Mouse (Mus musculus) hindbrain, embryonic 13.5 days (tissue): ENCODE data around the gene Map1b. TPM values are rescaled to one million over a fixed set of nuclear protein-coding genes. Genes with fewer than 3 reads are reported as not detected.

Experiments used
- ATAC-seq: fragments of 200-750 bp; cut with Nextera tagmentation; 2 replicates; pipeline ENCODE4 v1.8.0; 2017; ENCODE audit warnings: moderate TSS enrichment; ENCODE audit not compliant: low FRiP score
- H3K27ac ChIP-seq: fragments of 300-500 bp; sonication (generic); 2 replicates; pipeline ENCODE4 v1.5.1; 2015; ENCODE audit warnings: inconsistent platforms, mild to moderate bottlenecking, moderate library complexity
- H3K27me3 ChIP-seq: fragments of 300-500 bp; sonication (generic); 2 replicates; pipeline ENCODE4 v1.6.1; 2015; ENCODE audit warnings: mild to moderate bottlenecking, inconsistent platforms
- H3K36me3 ChIP-seq: fragments of 300-500 bp; sonication (generic); 2 replicates; pipeline ENCODE4 v1.6.1; 2015; ENCODE audit warnings: mild to moderate bottlenecking, inconsistent platforms
- H3K4me1 ChIP-seq: fragments of 300-500 bp; sonication (generic); replicated peaks from 2 replicates; pipeline ENCODE4 v1.6.1; 2015; ENCODE audit warnings: inconsistent platforms
- H3K4me2 ChIP-seq: fragments of 300-500 bp; sonication (generic); 2 replicates; pipeline ENCODE4 v1.6.1; 2015; ENCODE audit warnings: inconsistent platforms, mild to moderate bottlenecking, moderate library complexity
- H3K4me3 ChIP-seq: fragments of 300-500 bp; sonication (generic); 2 replicates; pipeline ENCODE4 v1.5.1; 2015; ENCODE audit warnings: mild to moderate bottlenecking, inconsistent platforms
- H3K9ac ChIP-seq: fragments of 300-500 bp; sonication (generic); 2 replicates; pipeline ENCODE4 v1.6.1; 2015; ENCODE audit warnings: mild to moderate bottlenecking, inconsistent platforms
- H3K9me3 ChIP-seq: fragments of 300-500 bp; sonication (generic); 2 replicates; pipeline ENCODE4 v1.6.1; 2016; ENCODE audit warnings: inconsistent platforms
- WGBS: fragments of 180-500 bp; shearing (Covaris S2); methylation state at CpG from one replicate; pipeline ENCODE4 v1.1.7; 2015; 5-methylcytosine and 5-hydroxymethylcytosine counted together
- polyA plus RNA-seq: library from polyadenylated mRNA; unstranded; fragments of >200 nt; fragmentation: Nextera tagmentation; extraction: Ambion mirVana; gene quantifications from 2 replicates; pipeline ENCODE4 v1.2.1, GENCODE M21; 2015

The Map1b gene
- polyA plus RNA-seq, 1 experiment from 2014 or later: 2,103 TPM

- H3K4me2 ChIP-seq: peak overlapping the region; percentile 33
- H3K27me3 ChIP-seq: no peaks in the 10 kb centered on the region
- H3K9ac ChIP-seq: peak overlapping the region; percentile 56
- ATAC-seq: peak; percentile 65
- no peak overlapping the region for H3K4me3 ChIP-seq
- H3K27ac ChIP-seq: peak overlapping the region; percentile 85
- H3K36me3 ChIP-seq: peaks cover 25% of the 10 kb centered on the region
- peaks cover 62% of the 10 kb centered on the region for H3K4me1 ChIP-seq
- WGBS: 0% methylated on average over 6 of the region's 6 CpGs
- H3K9me3 ChIP-seq: no peaks in the 10 kb centered on the region
Observed at GRCm38 (mm10) chr13:99475488-99475887, 40.9 kb downstream of the Map1b start.

GRCm38 (mm10) chr13:99475033-99475432 is 41.3 kb downstream of the Map1b start:
- 6% methylated on average over 5 of the region's 5 CpGs for WGBS
- Histone ChIP-seq H3K4me1 (peaks cover 65% of the 10 kb centered on the region), H3K4me3 (no peak overlapping the region), H3K36me3 (peaks cover 25% of the 10 kb centered on the region), H3K4me2 (peak overlapping the region; percentile 33), H3K9ac (peak overlapping the region; percentile 56; the same call in 1 of the 2 replicates), H3K27me3 (no peaks in the 10 kb centered on the region), H3K27ac (peak overlapping the region; percentile 85), H3K9me3 (no peaks in the 10 kb centered on the region)
- ATAC-seq: no peak

- H3K27me3 ChIP-seq: no peaks in the 10 kb centered on the region
- H3K4me1 ChIP-seq: peaks cover 69% of the 10 kb centered on the region
- no peak overlapping the region for H3K9ac ChIP-seq
- no peak overlapping the region for H3K4me3 ChIP-seq
- ATAC-seq: no peak
- H3K27ac ChIP-seq: 0 out of 2 replicates have a peak overlapping the region, but pooled peaks have one; percentile 36
- H3K36me3 ChIP-seq: peaks cover 17% of the 10 kb centered on the region; the same call in 1 of the 2 replicates
- no peak overlapping the region for H3K4me2 ChIP-seq
- no peaks in the 10 kb centered on the region for H3K9me3 ChIP-seq
- 51% methylated on average over 7 of the region's 7 CpGs for WGBS
Observed at GRCm38 (mm10) chr13:99474108-99474507, 42.2 kb downstream of the Map1b start.

- no peaks in the 10 kb centered on the region for H3K9me3 ChIP-seq
- H3K27me3 ChIP-seq: no peaks in the 10 kb centered on the region
- 95% methylated on average over 9 of the region's 9 CpGs for WGBS
- no peak overlapping the region for H3K4me2 ChIP-seq
- H3K9ac ChIP-seq: no peak overlapping the region
- H3K36me3 ChIP-seq: peaks cover 11% of the 10 kb centered on the region; the same call in 1 of the 2 replicates
- H3K27ac ChIP-seq: 0 out of 2 replicates have a peak overlapping the region, but pooled peaks have one; percentile 18
- peaks cover 76% of the 10 kb centered on the region for H3K4me1 ChIP-seq
- ATAC-seq: no peak
- no peak overlapping the region for H3K4me3 ChIP-seq
Observed at GRCm38 (mm10) chr13:99472028-99472427, 44.3 kb downstream of the Map1b start.

- no peak overlapping the region for H3K4me3 ChIP-seq
- WGBS: 28% methylated on average over 7 of the region's 7 CpGs
- H3K27ac ChIP-seq: 0 out of 2 replicates have a peak overlapping the region, but pooled peaks have one; percentile 1
- no peaks in the 10 kb centered on the region for H3K27me3 ChIP-seq
- H3K4me2 ChIP-seq: no peak overlapping the region
- no peak overlapping the region; the same call in 1 of the 2 replicates for H3K9ac ChIP-seq
- no peak for ATAC-seq
- H3K36me3 ChIP-seq: peaks cover 7% of the 10 kb centered on the region; the same call in 1 of the 2 replicates
- no peaks in the 10 kb centered on the region for H3K9me3 ChIP-seq
- peaks cover 72% of the 10 kb centered on the region for H3K4me1 ChIP-seq
Observed at GRCm38 (mm10) chr13:99470084-99470483, 46.3 kb downstream of the Map1b start.

GRCm38 (mm10) chr13:99468267-99468666 is 48.1 kb downstream of the Map1b start:
- Histone ChIP-seq H3K4me2 (no peak overlapping the region), H3K4me1 (peaks cover 69% of the 10 kb centered on the region)

GRCm38 (mm10) chr13:99466811-99467315 is 49.5 kb downstream of the Map1b start:
- peaks cover 64% of the 10 kb centered on the region for H3K4me1 ChIP-seq
- no peak overlapping the region for H3K9ac ChIP-seq
- no peak overlapping the region for H3K27ac ChIP-seq
- H3K9me3 ChIP-seq: no peaks in the 10 kb centered on the region
- no peak overlapping the region for H3K4me2 ChIP-seq
- peaks cover 14% of the 10 kb centered on the region for H3K36me3 ChIP-seq
- H3K27me3 ChIP-seq: no peaks in the 10 kb centered on the region
- ATAC-seq: no peak
- H3K4me3 ChIP-seq: no peak overlapping the region
- 35% methylated on average over 6 of the region's 6 CpGs for WGBS

More at GRCm38 (mm10) chr13:99468267-99468666, 48.1 kb downstream of the Map1b start:
- no peak for ATAC-seq
- Histone ChIP-seq H3K36me3 (peaks cover 10% of the 10 kb centered on the region; the same call in 1 of the 2 replicates), H3K9me3 (no peaks in the 10 kb centered on the region), H3K27ac (no peak overlapping the region), H3K9ac (no peak overlapping the region), H3K27me3 (no peaks in the 10 kb centered on the region), H3K4me3 (no peak overlapping the region)
- 64% methylated on average over 2 of the region's 2 CpGs for WGBS

- Histone ChIP-seq H3K27ac (no peak overlapping the region), H3K36me3 (peaks cover 16% of the 10 kb centered on the region), H3K27me3 (no peaks in the 10 kb centered on the region), H3K4me1 (peaks cover 67% of the 10 kb centered on the region), H3K9ac (no peak overlapping the region), H3K4me3 (no peak overlapping the region), H3K9me3 (no peaks in the 10 kb centered on the region), H3K4me2 (no peak overlapping the region)
- WGBS: 44% methylated on average over 2 of the region's 2 CpGs
- ATAC-seq: 0 out of 2 replicates have a peak, but pooled peaks have one; percentile 59
Observed at GRCm38 (mm10) chr13:99466064-99466463, 50.3 kb downstream of the Map1b start.

- Histone ChIP-seq H3K27ac (no peak overlapping the region), H3K9me3 (no peaks in the 10 kb centered on the region), H3K4me3 (no peak overlapping the region), H3K9ac (no peak overlapping the region), H3K4me2 (no peak overlapping the region), H3K27me3 (no peaks in the 10 kb centered on the region), H3K4me1 (peaks cover 59% of the 10 kb centered on the region), H3K36me3 (peaks cover 16% of the 10 kb centered on the region)
- ATAC-seq: no peak
- WGBS: 63% methylated on average over 4 of the region's 4 CpGs
Observed at GRCm38 (mm10) chr13:99464551-99464950, 51.8 kb downstream of the Map1b start.

GRCm38 (mm10) chr13:99461886-99462285 is 54.5 kb downstream of the Map1b start:
- Histone ChIP-seq H3K27ac (no peak overlapping the region), H3K4me2 (no peak overlapping the region), H3K4me3 (no peak overlapping the region), H3K36me3 (peaks cover 19% of the 10 kb centered on the region), H3K27me3 (no peaks in the 10 kb centered on the region), H3K9me3 (no peaks in the 10 kb centered on the region), H3K9ac (no peak overlapping the region), H3K4me1 (peaks cover 48% of the 10 kb centered on the region)
- 97% methylated on average over 4 of the region's 4 CpGs for WGBS
- ATAC-seq: no peak

- Histone ChIP-seq H3K27ac (peak overlapping the region; percentile 78), H3K4me2 (no peak overlapping the region), H3K9me3 (no peaks in the 10 kb centered on the region), H3K4me1 (peaks cover 52% of the 10 kb centered on the region), H3K9ac (no peak overlapping the region), H3K27me3 (no peaks in the 10 kb centered on the region), H3K36me3 (peaks cover 24% of the 10 kb centered on the region), H3K4me3 (no peak overlapping the region)
- WGBS: 85% methylated on average over 4 of the region's 4 CpGs
- ATAC-seq: 0 out of 2 replicates have a peak, but pooled peaks have one; percentile 3
Observed at GRCm38 (mm10) chr13:99459612-99460011, 56.7 kb downstream of the Map1b start.

- Histone ChIP-seq H3K36me3 (peaks cover 24% of the 10 kb centered on the region), H3K4me1 (peaks cover 47% of the 10 kb centered on the region), H3K27ac (peak overlapping the region; percentile 78), H3K4me3 (no peak overlapping the region), H3K4me2 (no peak overlapping the region), H3K27me3 (no peaks in the 10 kb centered on the region), H3K9ac (no peak overlapping the region), H3K9me3 (no peaks in the 10 kb centered on the region)
- ATAC-seq: peak; percentile 79
- 52% methylated on average over 12 of the region's 12 CpGs for WGBS
Observed at GRCm38 (mm10) chr13:99458658-99459386, 57.5 kb downstream of the Map1b start.
